Mouse (Mus musculus) olfactory bulb, adult 2 months (tissue): ENCODE measurements at regions not wholly inside any gene's neighbourhood (a gene's known extent, or its start where the extent isn't known, plus 50 kb on each side); places are given as distances from the start of the nearest gene placed in this dataset.

Experiments used
- CTCF ChIP-seq: fragments of 200-500 bp; IDR thresholded peaks from 2 replicates; pipeline ENCODE4 v1.5.1; 2012; ENCODE audit warnings: low read depth, mild to moderate bottlenecking, low read length, moderate library complexity; ENCODE audit not compliant: insufficient read depth
- POLR2A ChIP-seq: fragments of 200-500 bp; IDR thresholded peaks from 2 replicates; pipeline ENCODE4 v1.6.1; 2012; ENCODE audit warnings: mild to moderate bottlenecking, low read depth, low read length, moderate library complexity; ENCODE audit not compliant: insufficient read depth

- no peak for TF ChIP-seq POLR2A
- TF ChIP-seq CTCF, result no peak
Observed at GRCm38 (mm10) chr4:33594997-33595657, 285.0 kb downstream of the Rngtt start.
